Mouse (Mus musculus) midbrain, postnatal 0 days (tissue): ENCODE data around the gene Eif6. TPM values are rescaled to one million over a fixed set of nuclear protein-coding genes. Genes with fewer than 3 reads are reported as not detected.

Experiments
- ATAC-seq: fragments of 200-750 bp; cut with Nextera tagmentation; 2 replicates; pipeline ENCODE4 v1.8.0; 2017; ENCODE audit warnings: moderate number of reproducible peaks, mild to moderate bottlenecking, moderate TSS enrichment, moderate library complexity; ENCODE audit not compliant: low FRiP score
- DNase-seq: peaks from one replicate; pipeline ENCODE4 v3.0.0-alpha.2; 2015; ENCODE audit warnings: low spot score
- H3K27ac ChIP-seq: fragments of 300-500 bp; sonication (generic); 2 replicates; pipeline ENCODE4 v1.5.1; 2014; ENCODE audit warnings: low read depth, mild to moderate bottlenecking, low read length, mixed read lengths
- H3K27me3 ChIP-seq: fragments of 300-500 bp; sonication (generic); 2 replicates; pipeline ENCODE4 v1.6.1; 2014; ENCODE audit warnings: low read length, control low read depth, mixed read lengths; ENCODE audit not compliant: insufficient read depth
- H3K36me3 ChIP-seq: fragments of 300-500 bp; sonication (generic); 2 replicates; pipeline ENCODE4 v1.6.1; 2014; ENCODE audit warnings: low read length, control low read depth, mixed read lengths; ENCODE audit not compliant: insufficient read depth
- H3K4me1 ChIP-seq: fragments of 300-500 bp; sonication (generic); 2 replicates; pipeline ENCODE4 v1.6.1; 2014; ENCODE audit warnings: mild to moderate bottlenecking, control low read depth, antibody characterized with exemption, low read length, mixed read lengths; ENCODE audit not compliant: insufficient read depth
- H3K4me2 ChIP-seq: fragments of 300-500 bp; sonication (generic); 2 replicates; pipeline ENCODE4 v1.6.1; 2014; ENCODE audit warnings: low read depth, mild to moderate bottlenecking, low read length, mixed read lengths; ENCODE audit not compliant: poor library complexity, severe bottlenecking
- H3K4me3 ChIP-seq: fragments of 300-500 bp; sonication (generic); 2 replicates; pipeline ENCODE4 v1.5.1; 2014; ENCODE audit warnings: low read depth, mild to moderate bottlenecking, low read length, moderate library complexity
- H3K9ac ChIP-seq: fragments of 300-500 bp; sonication (generic); replicated peaks from 2 replicates; pipeline ENCODE4 v1.6.1; 2014; ENCODE audit warnings: mild to moderate bottlenecking, low read length, moderate library complexity, mixed read lengths; ENCODE audit not compliant: poor library complexity, severe bottlenecking
- H3K9me3 ChIP-seq: fragments of 300-500 bp; sonication (generic); 2 replicates; pipeline ENCODE4 v1.6.1; 2016; ENCODE audit warnings: low read length, control low read depth
- CTCF ChIP-seq: IDR thresholded peaks from 2 replicates; pipeline ENCODE4 v1.5.1; 2016; ENCODE audit warnings: antibody characterized with exemption, mild to moderate bottlenecking
- WGBS: fragments of 180-500 bp; shearing (Covaris S2); extraction: QIAGEN DNeasy Blood & Tissue Kit; methylation state at CpG from one replicate; pipeline ENCODE4 v1.1.7; 2014; 5-methylcytosine and 5-hydroxymethylcytosine counted together
- polyA plus RNA-seq: library from polyadenylated mRNA; unstranded; fragments of >200 nt; fragmentation: Nextera tagmentation; extraction: Ambion mirVana; gene quantifications from 2 replicates; pipeline ENCODE4 v1.2.1, GENCODE M21; 2015
- total RNA-seq: library from RNA; depleted of rRNA; stranded (reverse); fragments of >200 nt; gene quantifications from 2 replicates; pipeline ENCODE4 v1.2.3, GENCODE M21; 2014

Eif6 gene
- total and polyA plus RNA-seq, 2 experiments from 2014 or later: 85.4 to 130 TPM

GRCm38 (mm10) chr2:155792899-155793298 lies 33.8 kb downstream of the Eif6 start:
- Histone ChIP-seq H3K4me1 (no peaks in the 10 kb centered on the region), H3K4me2 (no peak overlapping the region), H3K36me3 (peaks cover 25% of the 10 kb centered on the region), H3K4me3 (no peak overlapping the region), H3K27me3 (no peaks in the 10 kb centered on the region), H3K27ac (no peak overlapping the region), H3K9ac (no peak overlapping the region), H3K9me3 (no peaks in the 10 kb centered on the region)
- no peak for ATAC-seq
- no peak for TF ChIP-seq CTCF
- no peak for DNase-seq
- 30% methylated on average over 12 of the region's 12 CpGs for WGBS

DNA sequence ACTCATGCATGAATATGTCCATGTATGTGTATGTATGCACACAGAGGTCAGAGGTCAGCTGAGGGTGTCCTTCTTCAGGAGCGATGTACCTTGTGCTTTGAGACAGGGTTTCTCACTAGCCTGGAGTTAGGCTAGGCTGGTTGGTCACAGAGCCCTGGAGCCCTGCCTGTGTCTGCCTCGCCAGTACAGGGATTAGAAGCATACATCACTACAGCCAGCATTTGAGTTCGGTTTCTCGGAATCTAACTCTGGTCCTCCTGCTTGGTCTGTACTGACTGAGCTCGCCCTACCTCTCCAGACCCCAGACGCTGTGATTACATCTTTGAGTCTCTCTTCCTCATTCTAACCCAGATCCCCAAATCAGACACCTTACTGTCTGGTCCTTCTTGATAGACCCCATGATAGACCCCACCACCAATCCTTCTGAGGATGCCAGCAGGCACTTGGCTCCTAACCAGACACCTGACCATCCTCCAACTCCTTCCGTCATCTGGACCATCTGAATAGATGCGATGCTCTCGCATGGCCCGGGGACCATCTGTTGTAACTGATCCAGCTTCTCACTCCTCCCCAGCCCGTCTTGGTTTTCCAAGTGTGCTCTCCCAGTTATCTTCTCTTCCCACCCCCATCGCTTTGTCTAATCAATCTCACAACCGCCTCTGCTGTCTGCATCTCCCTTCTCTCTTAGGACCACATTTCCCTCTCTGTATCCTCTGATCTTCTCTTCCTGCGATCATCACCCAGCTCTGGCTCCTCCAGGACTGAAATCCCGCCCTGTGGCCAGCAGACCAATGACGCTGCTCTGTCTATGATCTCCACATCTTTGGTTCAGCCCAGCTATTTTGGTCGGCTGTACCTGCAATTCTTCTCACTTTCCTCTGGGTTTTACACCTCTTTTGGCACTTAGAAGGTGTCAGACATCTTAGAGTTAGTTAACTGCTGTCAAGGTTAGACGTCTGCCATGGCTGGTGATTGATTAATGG lies 38.5 kb downstream of the Eif6 start:
- 80% methylated on average over 18 of the region's 18 CpGs for WGBS
- TF ChIP-seq CTCF: no peak

DNA sequence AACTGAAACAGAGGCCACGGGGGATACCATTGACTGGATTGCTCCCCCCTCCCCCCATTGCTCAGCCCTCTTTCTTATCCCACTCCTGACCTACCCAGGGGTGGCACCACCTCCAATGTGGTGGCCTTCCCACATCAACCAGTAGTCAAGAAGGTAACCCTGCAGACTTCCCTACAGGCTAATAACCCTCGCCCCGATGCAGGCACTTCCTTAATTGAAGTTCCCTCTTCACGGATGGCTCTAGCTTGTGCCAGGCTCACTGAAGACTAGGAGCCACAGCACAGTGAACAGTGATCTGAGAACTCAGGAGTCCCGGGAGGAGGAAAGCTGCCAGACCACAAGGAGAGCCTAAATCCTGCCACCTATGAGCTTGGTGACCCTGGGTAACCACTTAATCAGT lies 39.8 kb downstream of the Eif6 start:
- ATAC-seq: no peak
- no peaks in the 10 kb centered on the region for H3K27me3 ChIP-seq
- no peak overlapping the region for H3K27ac ChIP-seq
- H3K4me3 ChIP-seq: no peak overlapping the region
- no peaks in the 10 kb centered on the region for H3K36me3 ChIP-seq
- 76% methylated on average over 5 of the region's 5 CpGs for WGBS
- H3K4me1 ChIP-seq: no peaks in the 10 kb centered on the region
- H3K9ac ChIP-seq: 0 out of 2 replicates have a peak overlapping the region, but pooled peaks have one; percentile 19
- H3K4me2 ChIP-seq: no peak overlapping the region
- no peak for DNase-seq
- no peak for TF ChIP-seq CTCF
- H3K9me3 ChIP-seq: no peaks in the 10 kb centered on the region

More for the DNA sequence above, 38.5 kb downstream of the Eif6 start:
- DNase-seq (peak; percentile 51), ATAC-seq (0 out of 2 replicates have a peak, but pooled peaks have one; percentile 34)
- Histone ChIP-seq H3K9ac (no peak overlapping the region), H3K4me3 (no peak overlapping the region), H3K9me3 (no peaks in the 10 kb centered on the region), H3K27ac (no peak overlapping the region), H3K4me2 (no peak overlapping the region), H3K27me3 (no peaks in the 10 kb centered on the region), H3K4me1 (no peaks in the 10 kb centered on the region), H3K36me3 (peaks cover 8% of the 10 kb centered on the region)

DNA sequence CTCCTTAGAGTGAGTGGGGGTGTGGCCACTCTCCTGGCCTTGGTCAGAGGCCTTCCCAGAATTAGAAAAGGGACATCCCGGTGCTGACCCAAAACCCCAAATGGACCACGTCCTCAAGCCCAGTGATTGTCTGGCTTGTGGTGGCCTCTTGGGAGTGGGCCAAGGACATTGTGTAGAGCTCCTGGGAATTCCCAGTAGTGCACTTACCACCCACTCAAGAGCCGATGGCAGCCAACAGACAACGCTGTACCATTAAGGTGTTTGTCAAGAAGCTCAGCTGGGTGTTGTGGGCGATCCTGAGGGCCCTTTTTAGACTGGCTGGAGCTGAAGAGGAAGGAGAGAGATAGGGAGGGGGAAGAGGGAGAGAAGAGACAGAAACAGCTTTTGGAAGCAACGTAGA lies 42.2 kb downstream of the Eif6 start:
- TF ChIP-seq CTCF: no peak
- ATAC-seq: no peak
- DNase-seq: no peak
- WGBS: 78% methylated on average over 6 of the region's 6 CpGs
- no peak overlapping the region for H3K4me2 ChIP-seq
- H3K36me3 ChIP-seq: no peaks in the 10 kb centered on the region
- H3K27me3 ChIP-seq: no peaks in the 10 kb centered on the region
- H3K27ac ChIP-seq: no peak overlapping the region
- H3K9me3 ChIP-seq: no peaks in the 10 kb centered on the region
- H3K9ac ChIP-seq: no peak overlapping the region
- no peaks in the 10 kb centered on the region for H3K4me1 ChIP-seq
- no peak overlapping the region for H3K4me3 ChIP-seq

DNA sequence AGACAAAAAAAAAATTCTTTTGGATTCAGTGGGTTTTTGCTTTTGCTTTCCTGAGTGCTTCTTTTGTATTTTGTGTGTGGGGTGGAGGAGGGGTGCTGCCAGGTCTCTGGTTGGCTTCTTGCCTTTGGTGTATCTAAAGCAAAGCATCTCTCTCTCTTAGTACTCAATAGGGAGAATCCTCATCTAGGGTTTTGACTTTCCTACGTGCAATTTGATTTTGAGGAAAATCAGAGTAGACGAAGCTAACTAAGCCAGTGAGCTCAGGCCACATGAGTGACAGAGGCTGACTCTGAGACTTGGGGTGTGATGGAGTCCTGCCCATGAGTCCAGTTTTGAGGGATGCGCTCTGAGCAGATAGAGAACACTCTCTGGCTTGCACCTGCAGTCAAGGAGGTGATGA lies 47.2 kb downstream of the Eif6 start:
- Histone ChIP-seq H3K36me3 (no peaks in the 10 kb centered on the region), H3K9me3 (no peaks in the 10 kb centered on the region), H3K9ac (no peak overlapping the region), H3K4me1 (peaks cover 5% of the 10 kb centered on the region; the same call in 1 of the 2 replicates), H3K27ac (no peak overlapping the region), H3K27me3 (no peaks in the 10 kb centered on the region), H3K4me3 (no peak overlapping the region), H3K4me2 (no peak overlapping the region)
- TF ChIP-seq CTCF: no peak
- ATAC-seq: no peak
- no peak for DNase-seq
- WGBS: 78% methylated on average over 3 of the region's 3 CpGs

- peak; percentile 43 for DNase-seq
These were observed 47.7 kb downstream of the Eif6 start for GRCm38 (mm10) chr2:155779066-155779465.

More at GRCm38 (mm10) chr2:155779066-155779465, 47.7 kb downstream of the Eif6 start:
- no peaks in the 10 kb centered on the region for H3K27me3 ChIP-seq
- H3K4me2 ChIP-seq: no peak overlapping the region
- H3K4me1 ChIP-seq: peaks cover 5% of the 10 kb centered on the region; the same call in 1 of the 2 replicates
- ATAC-seq: no peak
- WGBS: 54% methylated on average over 7 of the region's 7 CpGs
- no peak overlapping the region for H3K9ac ChIP-seq
- H3K9me3 ChIP-seq: no peaks in the 10 kb centered on the region
- no peak overlapping the region for H3K27ac ChIP-seq
- TF ChIP-seq CTCF: no peak
- H3K36me3 ChIP-seq: no peaks in the 10 kb centered on the region
- no peak overlapping the region for H3K4me3 ChIP-seq
